Mouse (Mus musculus) heart, adult 8-10 months (tissue): ENCODE results near the gene Taok1. TPM values are rescaled to one million over a fixed set of nuclear protein-coding genes. Genes with fewer than 3 reads are reported as not detected.

ENCODE experiments used
- DNase-seq: peaks from one replicate; pipeline ENCODE4 v3.0.0; 2022; ENCODE audit warnings: low spot score
- total RNA-seq, 4 experiments: library from RNA; stranded (reverse); gene quantifications; 2 replicates each; pipeline ENCODE4 v1.2.4; 2022

Taok1 gene
- total RNA-seq, 4 experiments from 2014 or later = 48.8 to 61.9 (median 56.1) TPM

GRCm38 (mm10) chr11:77492311-77492871 lies 115.2 kb downstream of the Taok1 start:
- DNase-seq = no peak

GRCm38 (mm10) chr11:77491502-77492291 lies 115.9 kb downstream of the Taok1 start:
- DNase-seq = peak; percentile 74

GRCm38 (mm10) chr11:77491123-77491501 lies 116.5 kb downstream of the Taok1 start:
- peak; percentile 89 for DNase-seq

- no peak for DNase-seq
Observed at GRCm38 (mm10) chr11:77490451-77490850, 117.2 kb downstream of the Taok1 start.

- no peak for DNase-seq
Observed at GRCm38 (mm10) chr11:77489591-77490235, 117.9 kb downstream of the Taok1 start, which contains the start of gene Ankrd13b. Gene Ankrd13b (minus strand): TSS chr11:77489678.

GRCm38 (mm10) chr11:77488771-77489581 lies 118.6 kb downstream of the Taok1 start:
- DNase-seq = no peak

GRCm38 (mm10) chr11:77486798-77487197 lies 120.8 kb downstream of the Taok1 start:
- no peak for DNase-seq

GRCm38 (mm10) chr11:77485229-77485628 lies 122.4 kb downstream of the Taok1 start:
- no peak for DNase-seq

- DNase-seq = no peak
Observed at GRCm38 (mm10) chr11:77483510-77484255, 123.9 kb downstream of the Taok1 start.

GRCm38 (mm10) chr11:77483043-77483442 lies 124.6 kb downstream of the Taok1 start:
- DNase-seq = no peak

Other genes starting within 250 kb of the Taok1 start
- 100 to 1,000 TPM; 221 to 251 (median 232) TPM for gene Coro6, start 145.4 kb downstream of the Taok1 start, total RNA-seq
- gene Ankrd13b, start 118.1 kb downstream of the Taok1 start, total RNA-seq = 10 to 100 TPM in 2 of 4 experiments, 1 to 10 TPM in 2; 7.5 to 11.6 (median 9.9) TPM
- gene Git1, start 114.3 kb downstream of the Taok1 start, total RNA-seq = 10 to 100 TPM; 53.5 to 63.3 (median 57.1) TPM
- gene Abhd15, start 92.7 kb downstream of the Taok1 start, total RNA-seq = 1 to 10 TPM; 1.7 to 3.2 (median 2.2) TPM
- 10 to 100 TPM; 10.5 to 12.4 (median 11.4) TPM for gene Trp53i13, start 91.8 kb downstream of the Taok1 start, total RNA-seq
- not detected for gene Gm10392, start 88.6 kb downstream of the Taok1 start, total RNA-seq
- gene Nufip2, start 78.3 kb upstream of the Taok1 start, total RNA-seq = 10 to 100 TPM; 38.9 to 49.7 (median 45.2) TPM
- gene Cryba1, start 117.5 kb upstream of the Taok1 start, total RNA-seq = not detected
- 100 to 1,000 TPM; 256 to 285 (median 277) TPM for gene Myo18a, start 155.4 kb upstream of the Taok1 start, total RNA-seq
- not detected for gene Gm10277, start 179.9 kb upstream of the Taok1 start, total RNA-seq